Mouse (Mus musculus): ENCODE data around the gene Olfr437.

DNA sequence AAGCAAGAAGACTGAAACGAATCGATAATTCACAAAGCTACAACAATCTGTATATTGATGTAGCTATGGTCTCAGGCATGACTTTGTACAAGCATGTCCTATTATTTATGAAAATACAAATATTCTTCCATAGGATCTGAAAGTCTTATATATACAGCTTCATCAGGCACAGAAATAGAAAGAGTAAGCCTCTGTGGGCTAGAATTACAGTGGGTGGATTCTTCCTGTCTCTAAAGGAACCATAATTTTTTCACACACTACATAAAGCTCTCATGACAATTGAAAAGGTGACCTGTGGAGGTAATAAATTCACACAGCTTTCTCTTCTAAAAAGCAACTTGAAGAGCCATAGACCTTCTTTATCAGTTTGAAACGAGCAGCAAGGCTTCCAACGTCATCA lies 8.8 kb downstream of the Olfr437 start, which contains the start of gene Olfr13:
- TF ChIP-seq CTCF (conservative IDR thresholded peaks at IDR 0.05; ENCODE audit: low read length) (no peak), POU5F1 (IDR thresholded peaks at IDR 0.05; ENCODE audit: borderline replicate concordance, low read length) (no peak)

Data from E14TG2a.4 (cell line).